Mouse (Mus musculus) MEL (cell line): ENCODE results near the gene Rplp0. TPM values are rescaled to one million over a fixed set of nuclear protein-coding genes. Genes with fewer than 3 reads are reported as not detected.

Experiments used
- DNase-seq: peaks from one replicate; pipeline ENCODE4 v3.0.0; 2011; ENCODE audit warnings: low read depth, low spot score
- H3K27ac ChIP-seq: 2 replicates; pipeline ENCODE4 v1.5.1; 2012; ENCODE audit warnings: low read depth, mild to moderate bottlenecking, control low read depth, low read length, moderate library complexity; ENCODE audit not compliant: control insufficient read depth
- H3K27me3 ChIP-seq, 2 experiments: fragments of 150-350 bp in 1 of 2; sonication (generic) in 1 of 2; 2 replicates each; pipeline ENCODE4 v1.6.1; 2012; ENCODE audit warnings: low read length in 2 of 2, mild to moderate bottlenecking in 2 of 2, improper control_type of control experiment in 1 of 2, moderate library complexity in 1 of 2; ENCODE audit not compliant: insufficient read depth in 2 of 2, control insufficient read depth in 1 of 2
- H3K36me3 ChIP-seq, 2 experiments: 2 replicates each; pipeline ENCODE4 v1.6.1; 2012 to 2014; ENCODE audit warnings: low read length in 2 of 2, improper control_type of control experiment in 1 of 2, inconsistent platforms in 1 of 2, mild to moderate bottlenecking in 1 of 2; ENCODE audit not compliant: insufficient read depth in 2 of 2, control insufficient read depth in 1 of 2
- H3K4me1 ChIP-seq, 2 experiments: fragments of 150-350 bp in 1 of 2; sonication (generic) in 1 of 2; 2 replicates each; pipeline ENCODE4 v1.6.1; 2012; ENCODE audit warnings: low read length in 2 of 2, improper control_type of control experiment in 1 of 2, mild to moderate bottlenecking in 1 of 2; ENCODE audit not compliant: insufficient read depth in 2 of 2, control insufficient read depth in 1 of 2
- H3K4me3 ChIP-seq, 2 experiments: fragments of 150-350 bp in 1 of 2; sonication (generic) in 1 of 2; 2 replicates each; pipeline ENCODE4 v1.5.1; 2012; ENCODE audit warnings: low read depth in 2 of 2, low read length in 2 of 2, mild to moderate bottlenecking in 2 of 2, moderate library complexity in 2 of 2, control low read depth in 1 of 2, improper control_type of control experiment in 1 of 2; ENCODE audit not compliant: control insufficient read depth in 1 of 2, insufficient read depth in 1 of 2
- H3K79me2 ChIP-seq: 2 replicates; pipeline ENCODE4 v1.6.1; 2012; ENCODE audit warnings: mild to moderate bottlenecking, low read length, moderate library complexity; ENCODE audit not compliant: control insufficient read depth, poor library complexity, insufficient read depth
- H3K9ac ChIP-seq: 2 replicates; pipeline ENCODE4 v1.6.1; 2012; ENCODE audit warnings: low read depth, mild to moderate bottlenecking, control low read depth, low read length, moderate library complexity; ENCODE audit not compliant: control insufficient read depth, poor library complexity, severe bottlenecking
- H3K9me3 ChIP-seq: fragments of 150-350 bp; sonication (generic); replicated peaks from 2 replicates; pipeline ENCODE4 v1.6.1; 2012; ENCODE audit warnings: mild to moderate bottlenecking, low read length, improper control_type of control experiment, moderate library complexity; ENCODE audit not compliant: insufficient read depth
- CHD1 ChIP-seq: IDR thresholded peaks from 2 replicates; pipeline ENCODE4 v1.6.1; 2012; ENCODE audit warnings: low read depth, mild to moderate bottlenecking, inconsistent platforms, low read length, improper control_type of control experiment
- CTCF ChIP-seq, 3 experiments: IDR thresholded peaks in 2 of 3; conservative IDR thresholded peaks in 1 of 3; 2 replicates each; pipeline ENCODE4 v1.5.1; 2011 to 2012; ENCODE audit warnings: low read length in 3 of 3, low read depth in 2 of 3, mild to moderate bottlenecking in 2 of 3, improper control_type of control experiment in 1 of 3, inconsistent platforms in 1 of 3, mixed read lengths in 1 of 3, moderate library complexity in 1 of 3; ENCODE audit not compliant: control insufficient read depth in 1 of 3, insufficient read depth in 1 of 3, poor library complexity in 1 of 3, severe bottlenecking in 1 of 3
- EP300 ChIP-seq, 2 experiments: IDR thresholded peaks; 2 replicates each; pipeline ENCODE4 v1.6.1; 2011; ENCODE audit warnings: improper control_type of control experiment in 2 of 2, low read length in 2 of 2, low read depth in 1 of 2, mild to moderate bottlenecking in 1 of 2
- JUND ChIP-seq: IDR thresholded peaks from 2 replicates; pipeline ENCODE4 v1.6.1; 2011; ENCODE audit warnings: low read depth, mild to moderate bottlenecking, improper control_type of control experiment, low read length
- KAT2A ChIP-seq: conservative IDR thresholded peaks from 2 replicates; pipeline ENCODE4 v1.6.1; 2012; ENCODE audit warnings: low read depth, low read length, improper control_type of control experiment, inconsistent platforms
- MAFK ChIP-seq: IDR thresholded peaks from 2 replicates; pipeline ENCODE4 v1.6.1; 2011; ENCODE audit warnings: low read depth, mild to moderate bottlenecking, low read length, improper control_type of control experiment, borderline replicate concordance
- MAX ChIP-seq: IDR thresholded peaks from 2 replicates; pipeline ENCODE4 v1.6.1; 2011; ENCODE audit warnings: low read length, improper control_type of control experiment
- MAZ ChIP-seq: IDR thresholded peaks from 2 replicates; pipeline ENCODE4 v1.6.1; 2012; ENCODE audit warnings: low read depth, mild to moderate bottlenecking, inconsistent platforms, low read length, improper control_type of control experiment
- MEF2A ChIP-seq: IDR thresholded peaks from 2 replicates; pipeline ENCODE4 v1.6.1; 2014; ENCODE audit warnings: low read depth, mild to moderate bottlenecking, inconsistent platforms, low read length, improper control_type of control experiment; ENCODE audit not compliant: poor library complexity, insufficient replicate concordance, severe bottlenecking; ENCODE audit errors: extremely low read depth
- MYB ChIP-seq: IDR thresholded peaks from 2 replicates; pipeline ENCODE4 v1.6.1; 2011; ENCODE audit warnings: mild to moderate bottlenecking, low read depth, low read length, improper control_type of control experiment
- NRF1 ChIP-seq: IDR thresholded peaks from 2 replicates; pipeline ENCODE4 v1.6.1; 2014; ENCODE audit warnings: low read depth, mild to moderate bottlenecking, inconsistent platforms, low read length, improper control_type of control experiment, moderate library complexity; ENCODE audit not compliant: poor library complexity, insufficient read depth, severe bottlenecking
- POLR2A ChIP-seq, 2 experiments: IDR thresholded peaks; 2 replicates each; pipeline ENCODE4 v1.6.1; 2011 to 2012; ENCODE audit warnings: low read length in 2 of 2, mild to moderate bottlenecking in 2 of 2, control low read depth in 1 of 2, improper control_type of control experiment in 1 of 2, low read depth in 1 of 2, moderate library complexity in 1 of 2; ENCODE audit not compliant: control insufficient read depth in 1 of 2, insufficient read depth in 1 of 2, poor library complexity in 1 of 2
- RCOR1 ChIP-seq: IDR thresholded peaks from 2 replicates; pipeline ENCODE4 v1.6.1; 2012; ENCODE audit warnings: low read depth, mild to moderate bottlenecking, inconsistent platforms, low read length, improper control_type of control experiment
- SIN3A ChIP-seq: IDR thresholded peaks from 2 replicates; pipeline ENCODE4 v1.6.1; 2012; ENCODE audit warnings: low read length, improper control_type of control experiment, inconsistent platforms
- TAL1 ChIP-seq: IDR thresholded peaks from 2 replicates; pipeline ENCODE4 v1.6.1; 2012; ENCODE audit warnings: mild to moderate bottlenecking, inconsistent platforms, low read length, moderate library complexity, mixed read lengths
- ZMIZ1 ChIP-seq: IDR thresholded peaks from 2 replicates; pipeline ENCODE4 v1.6.1; 2012; ENCODE audit warnings: low read depth, mild to moderate bottlenecking, inconsistent platforms, low read length, improper control_type of control experiment, moderate library complexity
- ZNF384 ChIP-seq: IDR thresholded peaks from 2 replicates; pipeline ENCODE4 v1.6.1; 2012; ENCODE audit warnings: low read depth, mild to moderate bottlenecking, inconsistent platforms, low read length, improper control_type of control experiment
- polyA plus RNA-seq, 2 experiments: library from polyadenylated mRNA; stranded (reverse) in 1 of 2; unstranded in 1 of 2; fragments of >175 nt in 1 of 2; fragments of >200 nt in 1 of 2; gene quantifications; 2 replicates each; pipeline versions ENCODE4 v1.2.1 to v1.2.4; 2012; ENCODE audit warnings: low replicate concordance in 2 of 2, low read depth in 1 of 2; ENCODE audit not compliant: insufficient read length in 2 of 2, insufficient read depth in 1 of 2, missing spikeins in 1 of 2
- total RNA-seq: library from RNA; depleted of rRNA; stranded (reverse); fragments of 300-350 nt; gene quantifications from 2 replicates; pipeline ENCODE4 v1.2.3, GENCODE M21; 2012

The Rplp0 gene
- total and polyA plus RNA-seq, 3 experiments = 3,028 to 4,164 (median 3,294) TPM

DNA sequence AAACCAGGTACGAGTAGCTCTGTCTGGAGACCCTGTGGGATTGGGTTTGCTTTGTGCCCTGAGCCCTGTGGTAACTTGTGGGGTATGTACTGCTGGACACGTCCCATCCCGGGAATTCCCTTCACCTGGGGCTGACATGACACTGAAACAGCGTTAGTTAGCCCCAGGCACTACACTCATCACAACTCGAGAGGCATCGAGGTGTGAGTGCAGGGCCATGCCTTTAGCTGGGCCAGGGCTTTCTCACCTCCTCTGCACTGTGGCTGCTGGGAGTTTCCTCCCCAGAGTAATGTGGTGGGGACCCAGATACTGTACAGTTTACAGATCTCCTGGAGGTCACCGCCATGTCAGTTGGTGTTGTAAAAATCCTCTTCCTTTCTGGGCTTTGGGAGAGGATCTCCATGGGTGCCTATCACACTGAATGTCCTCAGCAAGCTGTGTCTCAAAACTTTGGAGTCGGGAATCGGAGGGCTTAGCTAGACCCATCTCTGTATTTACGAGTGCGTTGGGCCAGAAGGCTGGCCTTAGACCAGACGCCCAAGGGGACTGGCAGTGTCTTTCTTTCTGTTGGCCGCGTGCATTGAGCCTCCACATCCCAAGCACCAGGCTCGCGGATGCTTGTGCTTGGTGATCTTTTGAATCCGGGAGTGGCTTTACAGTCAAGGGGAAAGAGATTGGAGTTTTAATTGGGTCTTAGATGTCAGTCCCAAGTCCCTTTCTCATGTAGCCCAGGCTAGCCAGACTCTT is 32.6 kb upstream of the Rplp0 start:
- no peak overlapping the region for H3K27ac ChIP-seq
- no peak overlapping the region for H3K4me3 ChIP-seq
- H3K27me3 ChIP-seq = no peaks in the 10 kb centered on the region
- TF ChIP-seq SIN3A (no peak), ZNF384 (no peak), MEF2A (no peak), ZMIZ1 (no peak), CTCF (IDR thresholded peaks at IDR 0.05 in 2 of 3, conservative IDR thresholded peaks at IDR 0.05 in 1 of 3; ENCODE audit: control insufficient read depth in 1 of 3, insufficient read depth in 1 of 3, low read depth in 2 of 3, low read length in 3 of 3, poor library complexity in 1 of 3, severe bottlenecking in 1 of 3) (no peak), EP300 (IDR thresholded peaks at IDR 0.05; ENCODE audit: low read depth in 1 of 2, low read length in 2 of 2) (no peak), KAT2A (no peak)
- H3K9ac ChIP-seq = no peak overlapping the region
- no peaks in the 10 kb centered on the region for H3K36me3 ChIP-seq
- no peak for DNase-seq
- no peaks in the 10 kb centered on the region for H3K79me2 ChIP-seq
- H3K9me3 ChIP-seq = no peaks in the 10 kb centered on the region
- H3K4me1 ChIP-seq = peaks cover 0 to 11% of the 10 kb centered on the region in 2 experiments; a peak in 1 of 4 replicates

GRCm38 (mm10) chr5:115528128-115528527 is 31.1 kb upstream of the Rplp0 start:
- no peak for DNase-seq
- H3K27me3 ChIP-seq = no peaks in the 10 kb centered on the region
- no peak overlapping the region for H3K4me3 ChIP-seq
- no peaks in the 10 kb centered on the region for H3K9me3 ChIP-seq
- no peaks in the 10 kb centered on the region for H3K79me2 ChIP-seq
- no peak for TF ChIP-seq EP300 (IDR thresholded peaks at IDR 0.05; ENCODE audit: low read depth in 1 of 2, low read length in 2 of 2)
- TF ChIP-seq RCOR1 = no peak
- TF ChIP-seq MAX = no peak
- TF ChIP-seq TAL1 = no peak
- TF ChIP-seq POLR2A (IDR thresholded peaks at IDR 0.05; ENCODE audit: control insufficient read depth in 1 of 2, insufficient read depth in 1 of 2, low read depth in 1 of 2, low read length in 2 of 2, poor library complexity in 1 of 2) = no peak
- no peak for TF ChIP-seq CHD1
- TF ChIP-seq MYB = no peak
- no peak for TF ChIP-seq JUND
- H3K36me3 ChIP-seq = peaks cover 0 to 3% of the 10 kb centered on the region in 2 experiments; a peak in 1 of 4 replicates
- H3K9ac ChIP-seq = no peak overlapping the region
- H3K4me1 ChIP-seq = peaks cover 0 to 16% of the 10 kb centered on the region in 2 experiments; a peak in 2 of 4 replicates
- no peak overlapping the region for H3K27ac ChIP-seq

DNA sequence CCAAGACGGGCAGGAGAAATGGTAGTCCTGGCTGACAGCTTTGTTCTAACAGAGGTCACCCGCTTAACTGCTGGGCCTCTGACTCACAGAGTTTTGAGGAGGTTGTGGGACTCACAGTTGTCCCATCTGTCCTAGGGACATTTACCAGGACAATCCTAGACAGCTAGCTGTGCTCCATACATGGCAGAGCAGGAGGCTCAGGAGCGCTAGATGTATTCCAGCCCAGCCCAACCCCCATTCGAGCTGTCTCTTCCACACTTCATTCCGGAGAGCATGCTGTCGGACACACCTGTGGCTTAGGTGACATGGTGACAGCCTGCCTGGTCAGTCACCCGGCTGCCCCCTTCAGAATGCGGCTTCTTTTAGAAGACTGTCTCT is 29.9 kb upstream of the Rplp0 start:
- Histone ChIP-seq H3K4me3 (no peak overlapping the region), H3K9ac (no peak overlapping the region), H3K27me3 (no peaks in the 10 kb centered on the region), H3K27ac (no peak overlapping the region), H3K36me3 (peaks cover 0 to 3% of the 10 kb centered on the region in 2 experiments; a peak in 1 of 4 replicates), H3K4me1 (peaks cover 0 to 16% of the 10 kb centered on the region in 2 experiments; a peak in 2 of 4 replicates), H3K79me2 (no peaks in the 10 kb centered on the region), H3K9me3 (no peaks in the 10 kb centered on the region)
- no peak for DNase-seq
- no peak for TF ChIP-seq EP300 (IDR thresholded peaks at IDR 0.05; ENCODE audit: low read depth in 1 of 2, low read length in 2 of 2)
- no peak for TF ChIP-seq MAFK
- no peak for TF ChIP-seq POLR2A (IDR thresholded peaks at IDR 0.05; ENCODE audit: control insufficient read depth in 1 of 2, insufficient read depth in 1 of 2, low read depth in 1 of 2, low read length in 2 of 2, poor library complexity in 1 of 2)
- no peak for TF ChIP-seq NRF1
- TF ChIP-seq MEF2A = no peak
- no peak for TF ChIP-seq MAZ
